Mouse (Mus musculus) thymus, adult 18-20 months (tissue): Measurements from ENCODE around the gene Gm49630.
"Not testable (repeated sequence)": the region's sequence is repeated elsewhere in the genome, so short reads cannot be mapped to it uniquely, and the experiment has no call there.

Experiments used
- DNase-seq, 2 experiments: peaks; one replicate each; pipeline ENCODE4 v3.0.0; 2022; ENCODE audit warnings: mixed read lengths in 2 of 2

Gene Gm49630

GRCm38 (mm10) chr17:7366676-7367374 lies 5.0 kb downstream of the Gm49630 start:
- DNase-seq, result not testable (repeated sequence)

- not testable (repeated sequence) for DNase-seq
Observed at GRCm38 (mm10) chr17:7366265-7366664, 5.5 kb downstream of the Gm49630 start.

- DNase-seq, result not testable (repeated sequence)
Observed at GRCm38 (mm10) chr17:7365615-7366014, 6.2 kb downstream of the Gm49630 start.

GRCm38 (mm10) chr17:7360749-7361465 lies 10.9 kb downstream of the Gm49630 start:
- not testable (repeated sequence) for DNase-seq

- DNase-seq, result not testable (repeated sequence)
Observed at GRCm38 (mm10) chr17:7359806-7360205, 12.0 kb downstream of the Gm49630 start.

- DNase-seq, result not testable (repeated sequence)
Observed at GRCm38 (mm10) chr17:7352596-7352995, 19.2 kb downstream of the Gm49630 start, which contains the start of gene Ttll2. TSS of gene Ttll2 (minus strand) at chr17:7352696.

- DNase-seq, result not testable (repeated sequence)
Observed at GRCm38 (mm10) chr17:7348765-7349164, 23.0 kb downstream of the Gm49630 start.

GRCm38 (mm10) chr17:7337381-7337780 lies 34.4 kb downstream of the Gm49630 start:
- DNase-seq, result not testable (repeated sequence)

- DNase-seq, result not testable (repeated sequence)
Observed at GRCm38 (mm10) chr17:7332745-7333144, 39.0 kb downstream of the Gm49630 start.

- not testable (repeated sequence) for DNase-seq
Observed at GRCm38 (mm10) chr17:7326415-7326814, 45.4 kb downstream of the Gm49630 start.

GRCm38 (mm10) chr17:7324346-7324745 lies 47.4 kb downstream of the Gm49630 start, which contains the start of gene Tcp10a:
TSS of gene Tcp10a (plus strand) at chr17:7324646.
- not testable (repeated sequence) for DNase-seq

- DNase-seq, result not testable (repeated sequence)
Observed at GRCm38 (mm10) chr17:7319789-7320188, 52.0 kb downstream of the Gm49630 start.

- DNase-seq, result not testable (repeated sequence)
Observed at GRCm38 (mm10) chr17:7315693-7316382, 55.9 kb downstream of the Gm49630 start.

GRCm38 (mm10) chr17:7306278-7307196 lies 65.2 kb downstream of the Gm49630 start:
- not testable (repeated sequence) for DNase-seq
